Mouse (Mus musculus): ENCODE measurements around the gene Rpusd3.
A peak's percentile ranks its signal among the peaks of the same experiment; 100 is the strongest.

The Rpusd3 gene

DNA sequence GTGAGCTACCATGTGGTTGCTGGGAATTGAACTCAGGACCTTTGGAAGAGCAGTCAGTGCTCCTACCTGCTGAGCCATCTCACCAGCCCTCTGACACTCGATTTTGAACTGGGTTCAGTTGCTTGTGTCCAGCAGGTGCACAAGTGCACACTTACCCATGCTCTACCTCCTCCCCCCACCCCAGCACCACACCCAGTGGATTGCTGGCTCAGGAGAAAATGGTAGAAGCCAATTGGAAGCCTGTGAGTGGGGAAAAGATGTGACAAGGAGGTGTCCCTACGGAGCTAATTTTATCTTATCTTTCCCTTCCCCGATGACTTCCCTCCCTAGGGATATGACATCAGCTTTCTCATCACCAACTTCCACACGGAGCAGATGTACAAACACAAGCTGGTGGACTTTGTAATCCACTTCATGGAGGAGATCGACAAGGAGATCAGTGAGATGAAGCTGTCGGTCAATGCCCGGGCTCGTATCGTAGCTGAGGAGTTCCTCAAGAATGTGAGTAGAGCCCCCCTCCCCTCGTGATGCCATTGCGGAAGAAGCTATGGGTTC lies 33.9 kb downstream of the Rpusd3 start:
- no peak for DNase-seq (ENCODE audit: low spot score in 2 of 2)

DNA sequence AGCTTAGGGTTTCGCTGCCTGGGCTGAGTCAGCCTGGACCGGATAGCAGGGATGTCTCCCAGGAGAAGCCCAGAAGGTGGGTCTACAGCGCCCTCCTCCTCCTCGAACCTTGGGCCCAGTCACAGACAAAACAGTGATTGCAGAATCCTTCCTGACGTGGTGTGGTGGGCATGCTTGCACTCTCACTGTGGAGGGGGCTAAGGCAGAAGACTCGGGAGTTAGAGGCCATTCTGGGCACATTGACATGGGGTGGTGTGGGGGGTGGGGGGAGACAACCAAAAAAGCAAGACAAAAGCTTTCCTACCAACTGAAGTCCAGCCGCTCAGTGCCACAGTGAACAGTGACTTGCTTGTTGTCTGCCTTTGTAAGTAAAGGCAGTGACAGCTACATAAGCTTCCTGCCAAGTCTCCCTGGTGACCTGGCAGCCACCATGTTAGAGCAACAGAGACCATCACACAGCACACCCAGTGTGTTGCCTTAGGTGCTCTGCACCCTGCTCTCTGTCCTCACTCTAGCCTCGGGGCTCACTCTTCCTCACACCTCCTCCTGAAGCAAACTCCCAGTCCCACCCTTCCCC lies 34.7 kb downstream of the Rpusd3 start:
- peak in 1 of 2 experiments; percentile 43 for DNase-seq (ENCODE audit: low spot score in 2 of 2)

DNA sequence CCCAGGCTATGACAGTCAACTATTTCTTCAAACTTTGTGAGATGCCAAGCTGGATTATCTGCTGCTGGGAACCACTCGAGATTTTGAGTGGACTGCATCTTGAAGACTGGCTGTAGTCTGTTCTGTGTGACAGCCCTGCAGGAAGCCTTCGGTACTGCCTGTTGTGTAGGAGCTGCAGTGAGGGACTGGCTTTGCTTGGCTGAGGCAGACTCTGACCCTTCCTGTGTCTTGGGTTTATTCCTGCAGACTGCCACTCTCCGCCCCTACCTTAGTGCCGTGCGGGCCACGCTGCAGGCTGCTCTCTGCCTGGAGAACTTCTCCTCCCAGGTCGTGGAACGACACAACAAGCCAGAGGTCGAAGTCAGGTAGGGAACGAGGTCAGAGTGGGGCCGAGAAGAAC lies 38.7 kb downstream of the Rpusd3 start:
- DNase-seq (ENCODE audit: low spot score in 2 of 2): no peak

DNA sequence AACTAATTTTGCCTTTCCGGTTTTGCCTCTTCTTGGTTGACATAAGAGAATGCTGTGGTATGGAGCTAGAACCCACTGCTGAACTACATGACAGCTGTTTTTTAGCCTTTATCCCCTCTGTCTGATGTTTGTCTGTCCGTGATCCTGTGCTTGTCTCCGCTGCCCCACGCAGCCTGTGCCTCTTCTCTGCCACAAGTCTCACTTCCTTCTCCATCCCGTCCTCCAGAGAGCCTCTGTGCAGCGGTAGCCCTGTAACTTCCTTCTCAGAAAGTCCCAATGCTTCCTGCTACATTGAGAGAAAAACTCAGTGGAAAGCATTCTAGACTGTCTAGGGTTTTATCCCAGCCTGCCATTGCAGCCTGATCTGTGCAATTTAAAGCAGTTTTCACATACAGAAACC lies 39.9 kb downstream of the Rpusd3 start:
- no peak for DNase-seq (ENCODE audit: low spot score in 2 of 2)

DNA sequence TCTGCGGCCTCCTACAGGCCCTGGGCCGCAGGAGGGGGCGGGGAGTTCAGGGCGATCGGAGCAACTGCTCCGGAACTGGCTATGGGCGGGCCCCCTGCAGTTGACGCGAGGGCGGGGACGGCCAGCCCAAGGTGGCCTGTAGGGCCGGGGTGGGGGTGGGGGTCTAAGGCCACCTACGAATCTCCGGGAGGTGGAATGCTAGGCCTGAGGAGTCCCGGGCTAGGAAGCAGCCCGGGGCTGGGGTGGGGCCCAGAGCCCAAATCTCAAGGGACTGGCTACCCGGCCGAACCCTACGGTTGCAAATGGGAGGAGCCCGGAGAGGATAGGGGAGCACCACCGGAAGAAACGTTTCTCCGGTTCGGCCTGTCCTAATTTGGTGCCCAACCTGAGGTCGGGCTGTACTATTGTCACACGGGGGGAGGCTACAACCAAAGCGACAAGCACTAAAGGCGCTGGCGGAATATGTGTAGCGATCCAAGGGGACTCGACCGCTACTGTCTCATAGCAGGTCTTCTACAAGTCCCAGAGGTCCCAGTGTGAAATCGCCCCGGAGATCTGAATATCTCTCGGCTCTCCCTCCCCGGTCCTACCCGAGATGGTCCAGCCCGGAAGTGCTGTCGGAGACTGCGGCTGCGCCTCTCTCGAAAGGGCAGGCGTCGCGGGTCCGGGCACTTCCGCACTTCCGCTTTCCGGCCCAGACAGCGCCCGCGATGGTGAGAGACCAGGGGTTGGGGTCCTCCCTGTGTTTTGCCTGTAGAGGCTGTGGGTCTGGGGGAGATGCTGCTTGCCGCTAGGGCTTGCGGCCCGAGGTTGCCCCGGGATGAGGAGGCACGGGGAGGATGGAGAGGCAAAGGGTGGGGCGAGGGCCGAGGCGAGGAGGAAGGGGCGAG lies 41.4 kb downstream of the Rpusd3 start, which contains the start of the genes Tada3 and Arpc4:
TSS of gene Tada3 (minus strand) at position 388 of the 890 bp plus-strand sequence.
TSS of gene Arpc4 (plus strand) at position 620 of the 890 bp plus-strand sequence.
- peak; percentile 82 to 91 for DNase-seq (ENCODE audit: low spot score in 2 of 2)

DNA sequence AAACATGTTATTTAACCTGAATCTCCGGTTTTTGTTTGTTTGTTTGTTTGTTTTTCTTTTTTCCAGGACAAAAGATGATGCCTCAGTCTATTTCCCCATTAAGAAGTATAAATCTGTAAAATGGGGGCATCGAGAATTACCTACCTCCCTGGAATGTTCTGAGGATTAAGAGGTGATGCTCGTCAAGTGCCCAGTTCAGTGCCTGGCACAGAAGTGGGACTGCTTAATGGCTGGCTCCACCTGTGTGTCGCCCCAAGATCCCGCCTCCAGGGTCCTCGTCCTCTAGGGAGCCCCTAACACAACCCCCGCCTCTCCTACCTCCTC lies 42.0 kb downstream of the Rpusd3 start:
- no peak for DNase-seq (ENCODE audit: low spot score in 2 of 2)

DNA sequence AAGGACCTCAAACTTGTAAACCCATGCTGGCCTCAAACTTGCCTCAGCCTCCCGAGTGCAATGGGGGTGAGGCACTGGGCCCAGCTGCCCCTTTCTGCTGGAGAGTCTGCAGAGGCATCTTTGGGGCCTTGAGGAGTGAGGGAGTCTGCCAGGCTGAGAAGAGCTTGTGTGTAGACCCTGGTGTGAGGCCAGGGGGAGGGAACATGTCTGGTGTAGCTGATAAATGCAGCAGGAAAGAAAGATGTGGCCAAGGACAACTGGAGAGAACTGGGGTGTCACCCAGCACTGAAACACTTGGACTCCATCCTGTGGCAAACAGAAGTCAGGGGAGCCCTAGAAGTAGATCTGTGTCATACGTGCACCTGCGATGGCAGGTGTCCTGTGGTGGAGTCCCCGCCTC lies 45.6 kb downstream of the Rpusd3 start:
- DNase-seq (ENCODE audit: low spot score in 2 of 2): no peak

DNA sequence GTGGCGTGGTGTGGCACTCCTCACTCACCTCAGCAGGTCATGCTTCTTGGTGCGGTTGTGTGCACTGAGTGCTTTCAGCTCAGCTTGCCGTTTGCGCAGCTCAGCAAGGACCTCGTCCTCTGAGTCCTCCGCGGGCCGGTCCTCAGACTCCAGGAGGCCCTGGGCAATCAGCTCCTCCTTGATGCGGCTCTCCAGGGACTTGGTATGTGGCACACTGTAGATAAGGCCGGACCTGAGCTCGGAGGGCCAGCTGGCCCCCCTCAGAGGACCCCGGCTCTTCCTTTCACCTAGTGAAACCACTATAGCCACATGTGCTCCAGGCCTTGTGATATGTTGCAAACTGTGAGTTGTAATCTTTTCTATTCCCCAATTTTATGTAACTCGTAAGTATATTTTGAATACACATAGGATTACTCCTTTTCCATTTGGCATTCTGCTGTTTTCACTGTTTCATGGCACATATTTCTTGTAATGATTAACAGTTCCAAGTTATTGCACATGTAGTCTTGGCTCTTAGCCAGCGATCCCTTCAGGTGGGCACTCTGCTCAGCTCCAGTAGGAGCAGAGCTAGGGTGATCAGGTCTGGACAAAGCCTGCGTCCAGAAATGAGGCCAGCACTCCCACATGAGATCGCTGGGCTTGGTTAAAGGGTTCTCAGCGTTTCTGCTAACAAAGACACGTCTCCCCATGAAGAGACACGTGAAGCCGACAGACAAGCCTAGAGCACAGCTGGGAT lies 48.8 kb downstream of the Rpusd3 start:
- no peak for DNase-seq (ENCODE audit: low spot score in 2 of 2)

DNA sequence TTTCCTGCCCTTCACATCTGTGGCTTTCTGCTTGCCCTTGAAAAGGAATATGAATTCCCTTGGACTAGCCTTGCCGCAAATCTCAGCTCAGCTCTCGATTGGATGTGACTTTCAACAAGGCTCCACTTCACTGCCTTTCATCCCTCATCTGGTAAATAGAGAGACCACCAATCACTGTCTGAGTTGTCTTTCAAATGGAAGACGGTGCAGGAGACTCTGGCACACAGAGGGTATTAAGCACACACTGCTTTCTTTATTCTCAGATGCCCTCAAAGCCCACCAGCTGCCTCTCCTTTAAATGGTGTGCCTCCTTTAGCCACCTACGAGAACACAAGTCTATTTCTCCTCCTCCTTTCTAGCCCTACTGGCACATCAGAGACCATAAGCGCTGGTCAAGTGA lies 50.6 kb downstream of the Rpusd3 start:
- no peak for DNase-seq (ENCODE audit: low spot score in 2 of 2)

DNA sequence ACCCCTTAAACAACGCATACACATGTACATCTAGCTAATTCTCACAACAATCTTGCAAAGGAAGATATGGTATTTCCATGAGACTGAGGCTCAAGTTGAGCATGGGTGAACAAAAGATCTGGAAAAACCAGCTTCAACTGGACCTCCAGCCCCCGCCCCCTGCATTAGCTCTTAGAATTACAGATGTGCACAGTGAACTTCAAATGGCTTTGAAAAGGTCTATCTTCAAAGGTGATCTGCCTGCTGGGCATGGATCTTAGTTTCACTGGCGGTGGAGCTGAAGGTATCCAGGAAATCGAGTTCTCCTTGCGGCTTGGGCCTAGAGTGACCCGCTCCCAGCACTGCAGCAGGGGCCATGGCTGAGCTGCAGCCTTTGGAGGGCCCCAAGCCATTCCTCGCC lies 51.0 kb downstream of the Rpusd3 start:
- DNase-seq (ENCODE audit: low spot score in 2 of 2): no peak

DNA sequence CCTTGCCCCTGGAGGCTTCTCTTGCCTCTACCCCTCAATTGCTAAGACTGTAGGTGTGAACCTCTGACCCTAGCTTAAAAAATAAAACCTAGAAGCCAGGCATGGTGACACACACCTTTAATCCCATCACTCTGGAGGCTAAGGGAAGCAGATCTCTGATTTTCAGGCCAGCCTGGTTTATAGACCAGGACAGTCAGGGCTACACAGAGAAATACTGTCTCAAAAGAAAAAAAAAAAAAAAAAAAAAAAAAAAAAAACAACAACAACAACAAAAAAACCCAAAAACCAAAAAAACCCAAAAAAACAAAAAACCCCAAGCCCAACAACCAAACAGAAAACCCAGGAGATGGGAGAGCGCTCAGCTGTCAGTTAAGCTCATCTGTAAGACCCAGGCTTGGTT lies 51.6 kb downstream of the Rpusd3 start:
- no peak for DNase-seq (ENCODE audit: low spot score in 2 of 2)

DNA sequence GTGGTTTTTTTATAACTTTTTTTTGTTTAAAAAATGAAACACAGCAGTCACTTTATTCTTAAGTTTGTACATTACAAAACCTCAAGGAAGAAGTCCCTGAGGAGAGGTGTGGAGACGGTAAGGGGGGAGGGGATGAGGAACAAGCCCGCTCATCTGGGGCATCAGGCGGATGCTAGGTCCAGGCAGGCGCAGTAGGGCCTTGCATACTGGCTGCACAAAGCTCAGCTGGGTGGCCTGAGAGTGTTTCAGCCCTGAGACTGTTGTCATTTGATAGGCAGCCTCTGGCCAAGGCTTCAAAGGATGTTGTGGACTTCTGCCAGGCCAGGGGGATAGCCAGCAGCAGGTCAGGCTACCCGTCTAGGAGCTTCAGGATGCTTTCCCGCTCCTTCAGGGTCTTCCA lies 52.5 kb downstream of the Rpusd3 start:
- DNase-seq (ENCODE audit: low spot score in 2 of 2): no peak

All from left cerebral cortex, adult 9 months (tissue).